Mouse (Mus musculus) forebrain, embryonic 15.5 days (tissue): ENCODE results near the gene Hoxc11. TPM values are rescaled to one million over a fixed set of nuclear protein-coding genes. Genes with fewer than 3 reads are reported as not detected.

Source experiments
- ATAC-seq: fragments of 200-750 bp; cut with Nextera tagmentation; replicated peaks from 2 replicates; pipeline ENCODE4 v1.8.0; 2017; ENCODE audit warnings: mild to moderate bottlenecking, moderate TSS enrichment, moderate library complexity
- H3K27ac ChIP-seq: fragments of 300-500 bp; sonication (generic); replicated peaks from 2 replicates; pipeline ENCODE4 v1.5.1; 2015; ENCODE audit warnings: mild to moderate bottlenecking, inconsistent platforms
- H3K27me3 ChIP-seq: fragments of 300-500 bp; sonication (generic); 2 replicates; pipeline ENCODE4 v1.6.1; 2015; ENCODE audit warnings: inconsistent platforms
- H3K36me3 ChIP-seq: fragments of 300-500 bp; sonication (generic); 2 replicates; pipeline ENCODE4 v1.6.1; 2015; ENCODE audit warnings: mild to moderate bottlenecking, inconsistent platforms
- H3K4me1 ChIP-seq: fragments of 300-500 bp; sonication (generic); 2 replicates; pipeline ENCODE4 v1.6.1; 2015; ENCODE audit warnings: inconsistent platforms
- H3K4me2 ChIP-seq: fragments of 300-500 bp; sonication (generic); replicated peaks from 2 replicates; pipeline ENCODE4 v1.6.1; 2015; ENCODE audit warnings: mild to moderate bottlenecking, inconsistent platforms
- H3K4me3 ChIP-seq: fragments of 300-500 bp; sonication (generic); 2 replicates; pipeline ENCODE4 v1.5.1; 2015; ENCODE audit warnings: mild to moderate bottlenecking, inconsistent platforms
- H3K9ac ChIP-seq: fragments of 300-500 bp; sonication (generic); replicated peaks from 2 replicates; pipeline ENCODE4 v1.6.1; 2015; ENCODE audit warnings: mild to moderate bottlenecking, inconsistent platforms
- H3K9me3 ChIP-seq: fragments of 300-500 bp; sonication (generic); 2 replicates; pipeline ENCODE4 v1.6.1; 2016; ENCODE audit warnings: inconsistent platforms
- WGBS: fragments of 180-500 bp; shearing (Covaris S2); methylation state at CpG from one replicate; pipeline ENCODE4 v1.1.7; 2015; ENCODE audit warnings: mixed read lengths; 5-methylcytosine and 5-hydroxymethylcytosine counted together
- polyA plus RNA-seq: library from polyadenylated mRNA; unstranded; fragments of >200 nt; fragmentation: Nextera tagmentation; extraction: Ambion mirVana; gene quantifications from 2 replicates; pipeline ENCODE4 v1.2.1, GENCODE M21; 2015

The Hoxc11 gene
- polyA plus RNA-seq, 1 experiment from 2014 or later, result not detected

DNA sequence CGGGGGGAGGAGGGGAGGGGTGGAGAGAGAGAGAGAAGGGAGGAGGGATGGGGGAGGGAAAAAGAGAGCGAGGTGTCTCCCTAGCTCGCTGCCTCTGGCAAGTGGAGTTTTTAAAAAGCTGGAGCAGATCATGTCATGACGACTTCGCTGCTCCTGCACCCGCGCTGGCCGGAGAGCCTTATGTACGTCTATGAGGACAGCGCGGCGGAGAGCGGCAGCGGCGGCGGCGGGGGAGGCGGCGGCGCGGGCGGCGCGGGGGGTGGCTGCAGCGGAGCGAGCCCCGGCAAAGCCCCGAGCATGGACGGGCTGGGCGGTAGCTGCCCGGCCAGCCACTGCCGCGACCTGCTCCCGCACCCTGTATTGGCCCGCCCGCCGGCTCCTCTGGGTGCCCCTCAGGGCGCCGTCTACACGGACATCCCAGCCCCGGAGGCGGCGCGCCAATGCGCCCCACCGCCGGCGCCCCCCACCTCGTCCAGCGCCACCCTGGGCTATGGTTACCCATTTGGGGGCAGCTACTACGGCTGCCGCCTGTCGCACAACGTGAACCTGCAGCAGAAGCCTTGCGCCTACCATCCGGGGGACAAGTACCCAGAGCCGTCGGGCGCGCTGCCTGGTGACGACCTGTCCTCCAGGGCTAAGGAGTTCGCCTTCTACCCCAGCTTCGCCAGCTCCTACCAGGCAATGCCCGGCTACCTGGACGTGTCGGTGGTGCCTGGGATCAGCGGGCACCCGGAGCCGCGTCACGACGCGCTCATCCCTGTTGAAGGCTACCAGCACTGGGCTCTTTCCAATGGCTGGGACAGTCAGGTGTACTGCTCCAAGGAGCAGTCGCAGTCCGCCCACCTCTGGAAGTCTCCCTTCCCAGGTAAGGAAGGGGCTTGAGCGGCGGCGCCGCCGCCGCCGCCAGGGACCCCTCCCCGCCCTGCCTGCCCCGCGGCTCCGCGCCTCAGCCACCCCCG lies 32.9 kb upstream of the Hoxc11 start, which contains the start of gene Hoxc13:
Gene Hoxc13, plus strand, starts transcription at position 51 of the 959 bp plus-strand sequence.
- no peaks in the 10 kb centered on the region for H3K9me3 ChIP-seq
- ATAC-seq, result peak; percentile 38; the same call in 1 of the 2 replicates
- H3K36me3 ChIP-seq, result no peaks in the 10 kb centered on the region
- H3K27me3 ChIP-seq, result peaks cover 97% of the 10 kb centered on the region
- peaks cover 9% of the 10 kb centered on the region for H3K4me1 ChIP-seq
- no peak within 1 kb of the TSS for H3K9ac ChIP-seq
- H3K4me3 ChIP-seq, result peak within 1 kb of the TSS; percentile 15
- WGBS, result under 1% methylated on average over 66 of the region's 88 CpGs
- no peak within 1 kb of the TSS for H3K27ac ChIP-seq
- peak within 1 kb of the TSS; percentile 25 for H3K4me2 ChIP-seq

DNA sequence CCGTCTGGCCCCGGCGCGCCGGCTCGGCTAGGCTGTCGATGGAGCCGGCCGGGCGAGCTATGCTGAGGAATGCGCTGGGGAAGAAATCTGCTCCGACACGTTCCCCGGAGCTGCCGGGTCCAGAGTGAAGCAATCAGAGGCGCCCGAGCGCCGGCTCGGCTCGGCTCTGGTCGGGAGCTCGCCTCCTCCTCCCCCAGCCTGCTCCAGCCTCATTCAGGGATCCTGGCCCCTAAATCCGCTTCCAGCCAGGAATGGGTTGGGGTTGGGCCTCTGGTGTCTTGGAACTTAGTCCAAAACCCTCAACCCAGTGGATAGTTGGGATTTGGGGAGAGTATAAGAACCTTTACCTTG lies 32.2 kb upstream of the Hoxc11 start:
- no peak for ATAC-seq
- H3K4me3 ChIP-seq, result no peak overlapping the region
- no peak overlapping the region for H3K4me2 ChIP-seq
- 0% methylated on average over 24 of the region's 24 CpGs for WGBS
- H3K27me3 ChIP-seq, result peaks cover 97% of the 10 kb centered on the region
- no peak overlapping the region for H3K27ac ChIP-seq
- H3K4me1 ChIP-seq, result peaks cover 9% of the 10 kb centered on the region
- no peak overlapping the region for H3K9ac ChIP-seq
- no peaks in the 10 kb centered on the region for H3K9me3 ChIP-seq
- H3K36me3 ChIP-seq, result no peaks in the 10 kb centered on the region

DNA sequence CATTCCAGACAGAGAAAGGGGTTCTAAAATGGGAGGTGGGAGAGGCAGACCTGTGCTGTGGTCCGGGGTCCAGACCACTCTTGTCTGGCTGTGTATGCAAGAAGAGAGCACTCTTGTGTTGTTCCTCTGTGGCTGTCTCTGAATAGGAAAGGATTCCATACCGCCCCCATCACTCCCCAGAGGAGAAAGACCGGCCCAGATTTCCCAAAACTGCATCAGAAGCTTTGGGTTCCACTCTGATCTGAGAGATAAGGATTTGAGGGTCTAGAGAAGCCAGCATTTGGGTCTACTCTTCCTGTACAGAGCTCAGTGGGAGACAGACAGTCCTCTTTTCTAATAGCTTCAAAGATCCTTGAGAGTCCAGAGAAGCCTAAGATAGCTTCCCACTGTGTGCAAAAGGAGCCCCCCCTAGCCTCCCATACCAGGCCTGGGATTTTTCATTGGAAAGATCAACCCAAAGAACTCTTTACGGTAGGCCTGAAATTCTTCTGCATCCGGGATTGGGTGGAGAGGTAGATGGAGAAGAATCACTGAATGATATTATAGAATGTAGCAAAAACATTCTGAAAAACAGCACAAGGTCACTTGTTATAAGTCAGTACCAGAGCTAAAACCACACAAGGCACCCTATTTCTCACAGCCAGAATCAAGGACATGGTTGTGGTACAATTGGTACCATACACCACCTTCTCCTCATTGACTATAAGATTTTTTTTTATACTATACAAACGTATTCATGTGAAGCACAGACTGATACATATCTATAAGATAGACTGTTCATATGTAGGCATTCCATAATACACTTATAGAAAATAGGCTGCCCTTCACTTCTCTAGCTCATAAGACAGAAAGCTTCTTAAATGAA lies 31.4 kb upstream of the Hoxc11 start:
- Histone ChIP-seq H3K36me3 (no peaks in the 10 kb centered on the region), H3K9me3 (no peaks in the 10 kb centered on the region), H3K4me3 (no peak overlapping the region), H3K4me2 (no peak overlapping the region), H3K4me1 (peaks cover 9% of the 10 kb centered on the region), H3K27ac (no peak overlapping the region), H3K27me3 (peaks cover 97% of the 10 kb centered on the region), H3K9ac (no peak overlapping the region)
- WGBS, result 7% methylated on average over 6 of the region's 6 CpGs
- no peak for ATAC-seq

DNA sequence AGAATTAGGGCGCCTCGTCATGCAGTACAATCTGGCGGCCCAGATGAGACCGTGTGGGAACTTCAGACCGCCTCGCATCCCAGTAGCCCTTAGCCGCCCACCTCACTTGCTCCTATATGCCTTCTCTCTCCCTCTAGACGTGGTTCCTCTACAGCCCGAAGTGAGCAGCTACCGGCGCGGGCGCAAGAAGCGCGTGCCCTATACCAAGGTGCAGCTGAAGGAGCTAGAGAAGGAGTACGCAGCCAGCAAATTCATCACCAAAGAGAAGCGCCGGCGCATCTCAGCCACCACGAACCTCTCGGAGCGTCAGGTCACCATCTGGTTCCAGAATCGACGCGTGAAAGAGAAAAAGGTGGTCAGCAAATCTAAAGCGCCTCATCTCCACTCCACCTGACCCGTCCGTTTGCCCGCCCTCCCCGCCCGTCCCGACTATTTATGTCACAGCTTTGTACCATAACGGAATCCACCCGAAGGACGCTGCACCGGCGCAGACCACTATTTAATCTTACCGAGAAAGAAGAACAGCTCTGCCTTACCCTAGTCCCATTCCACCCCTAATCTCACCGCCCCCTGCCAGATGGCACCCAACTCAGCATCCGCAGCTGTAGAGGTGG lies 27.1 kb upstream of the Hoxc11 start:
- no peak for ATAC-seq

DNA sequence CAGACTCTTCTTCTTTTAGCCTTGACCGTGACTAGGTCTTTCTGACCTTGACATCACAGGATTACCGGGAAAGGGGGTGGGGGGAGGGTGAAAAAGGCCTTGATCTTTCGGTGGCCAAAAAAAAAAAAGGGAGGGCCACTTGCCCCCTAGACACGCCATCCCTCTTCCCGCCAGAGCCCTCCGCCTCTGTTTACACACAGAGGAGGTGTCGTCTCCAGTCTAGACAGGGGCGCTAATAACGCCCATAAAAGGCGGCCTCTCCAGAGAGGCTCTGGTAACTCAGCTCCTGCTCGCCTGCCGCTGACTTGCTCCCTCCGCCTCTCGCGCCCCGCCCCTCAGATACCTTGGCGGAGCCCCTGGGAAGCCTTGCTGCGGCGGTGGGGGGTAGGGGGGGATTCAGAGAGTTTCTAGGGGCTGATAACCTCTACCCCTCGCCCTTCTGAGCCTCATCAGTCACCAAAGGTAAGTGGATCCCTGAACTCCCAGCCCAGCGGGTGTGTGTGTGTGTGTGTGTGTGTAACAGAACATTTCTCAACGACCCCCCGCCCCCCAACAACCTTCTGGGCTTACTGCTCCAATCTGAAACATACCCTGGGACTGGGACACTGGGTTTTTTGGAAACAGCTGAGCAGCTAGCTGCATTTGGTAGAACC lies 22.4 kb upstream of the Hoxc11 start:
- no peaks in the 10 kb centered on the region for H3K36me3 ChIP-seq
- no peak overlapping the region for H3K4me3 ChIP-seq
- ATAC-seq, result no peak
- WGBS, result under 1% methylated on average over 23 of the region's 23 CpGs
- no peak overlapping the region for H3K4me2 ChIP-seq
- H3K4me1 ChIP-seq, result no peaks in the 10 kb centered on the region
- H3K9me3 ChIP-seq, result no peaks in the 10 kb centered on the region
- no peak overlapping the region for H3K27ac ChIP-seq
- H3K27me3 ChIP-seq, result peaks cover 100% of the 10 kb centered on the region
- no peak overlapping the region for H3K9ac ChIP-seq

More for the DNA sequence above, 27.1 kb upstream of the Hoxc11 start:
- peaks cover 97% of the 10 kb centered on the region for H3K27me3 ChIP-seq
- H3K4me2 ChIP-seq, result no peak overlapping the region
- H3K4me1 ChIP-seq, result no peaks in the 10 kb centered on the region
- no peak overlapping the region for H3K27ac ChIP-seq
- H3K9me3 ChIP-seq, result no peaks in the 10 kb centered on the region
- no peak overlapping the region for H3K9ac ChIP-seq
- H3K4me3 ChIP-seq, result no peak overlapping the region
- WGBS, result under 1% methylated on average over 40 of the region's 40 CpGs
- no peaks in the 10 kb centered on the region for H3K36me3 ChIP-seq

DNA sequence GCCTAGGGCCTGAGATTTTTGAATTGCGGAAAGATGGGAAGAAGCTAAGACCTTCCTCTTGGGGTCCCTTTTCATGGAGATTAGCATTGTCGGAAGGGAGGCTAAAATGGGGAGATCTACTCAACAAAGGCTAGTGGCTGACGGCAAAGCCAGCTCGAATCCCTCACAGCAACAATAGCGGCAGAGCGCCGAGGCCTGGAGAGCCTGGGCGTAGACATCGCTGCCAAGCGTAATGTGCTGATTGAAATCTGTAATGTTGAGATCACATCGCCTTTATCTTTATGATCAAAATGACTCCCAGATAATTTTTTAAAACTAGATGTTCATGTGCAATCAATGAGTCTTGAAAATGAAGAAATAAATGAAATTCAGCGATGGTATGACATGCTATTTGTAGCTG lies 19.8 kb upstream of the Hoxc11 start:
- H3K27ac ChIP-seq, result no peak overlapping the region
- H3K9me3 ChIP-seq, result no peaks in the 10 kb centered on the region
- H3K36me3 ChIP-seq, result no peaks in the 10 kb centered on the region
- 1% methylated on average over 12 of the region's 12 CpGs for WGBS
- no peak overlapping the region for H3K9ac ChIP-seq
- no peaks in the 10 kb centered on the region for H3K4me1 ChIP-seq
- H3K4me2 ChIP-seq, result no peak overlapping the region
- ATAC-seq, result no peak
- H3K27me3 ChIP-seq, result peaks cover 100% of the 10 kb centered on the region
- no peak overlapping the region for H3K4me3 ChIP-seq

DNA sequence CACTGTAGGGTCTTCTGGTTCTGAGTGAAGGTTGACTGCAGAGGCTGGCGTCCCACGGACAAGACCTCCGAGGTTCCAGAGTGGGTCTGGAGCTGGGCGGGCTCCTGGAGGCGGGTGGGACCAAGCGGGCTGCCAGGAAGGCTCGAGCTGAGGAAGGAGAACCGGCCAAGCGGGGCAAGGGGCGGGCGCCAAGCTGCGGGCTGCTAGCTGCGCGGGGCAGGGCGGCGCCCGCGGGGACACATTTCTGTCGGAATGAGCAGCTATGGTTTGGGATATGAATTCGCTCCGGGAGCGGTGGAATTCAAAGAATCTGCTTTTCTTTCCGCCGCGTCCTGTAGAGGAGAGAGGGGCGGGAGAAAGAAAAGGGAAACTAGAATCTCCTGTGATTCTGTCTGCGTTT lies 19.3 kb upstream of the Hoxc11 start:
- no peak overlapping the region for H3K4me2 ChIP-seq
- no peak overlapping the region for H3K9ac ChIP-seq
- 1% methylated on average over 27 of the region's 27 CpGs for WGBS
- H3K27ac ChIP-seq, result no peak overlapping the region
- no peak for ATAC-seq
- H3K27me3 ChIP-seq, result peaks cover 100% of the 10 kb centered on the region
- H3K4me3 ChIP-seq, result no peak overlapping the region
- H3K36me3 ChIP-seq, result no peaks in the 10 kb centered on the region
- no peaks in the 10 kb centered on the region for H3K4me1 ChIP-seq
- no peaks in the 10 kb centered on the region for H3K9me3 ChIP-seq

DNA sequence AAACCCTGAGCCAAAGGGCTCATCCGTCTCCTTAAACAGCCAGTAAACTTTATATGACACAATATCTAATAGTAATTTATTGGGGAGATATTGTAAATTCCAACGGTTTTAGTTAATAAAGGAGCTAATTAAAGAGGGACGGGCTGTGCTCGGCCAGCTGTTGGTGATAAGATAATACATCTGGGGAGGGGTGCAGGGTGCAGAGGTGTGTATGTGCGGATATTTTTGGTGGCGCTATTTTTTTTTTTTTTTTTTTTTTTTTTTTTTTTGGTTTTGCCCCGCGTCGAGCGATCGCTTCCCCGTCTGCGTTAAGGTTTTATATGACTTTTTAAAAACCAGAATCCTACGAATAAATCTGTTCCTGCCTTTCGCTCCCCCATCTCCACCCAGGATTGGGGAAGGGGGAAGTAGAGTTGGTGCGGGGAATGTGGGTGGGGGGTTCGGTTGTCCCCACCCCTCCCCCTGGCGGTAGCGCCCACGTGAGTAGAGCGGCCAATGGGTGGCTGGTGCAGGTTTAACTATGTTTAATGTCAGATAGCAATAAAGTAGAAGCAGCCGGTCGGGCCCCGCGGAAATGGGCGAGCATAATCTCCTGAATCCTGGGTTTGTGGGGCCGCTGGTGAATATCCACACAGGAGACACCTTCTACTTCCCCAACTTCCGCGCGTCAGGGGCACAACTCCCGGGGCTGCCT lies 17.8 kb upstream of the Hoxc11 start, which contains the start of gene Hoxc12:
Gene Hoxc12, plus strand, starts transcription at position 479 of the 694 bp plus-strand sequence.
- Histone ChIP-seq H3K9ac (no peak within 1 kb of the TSS), H3K4me2 (no peak within 1 kb of the TSS), H3K36me3 (no peaks in the 10 kb centered on the region), H3K27me3 (peaks cover 100% of the 10 kb centered on the region), H3K4me3 (no peak within 1 kb of the TSS), H3K4me1 (no peaks in the 10 kb centered on the region), H3K9me3 (no peaks in the 10 kb centered on the region), H3K27ac (no peak within 1 kb of the TSS)
- under 1% methylated on average over 31 of the region's 31 CpGs for WGBS
- no peak for ATAC-seq

DNA sequence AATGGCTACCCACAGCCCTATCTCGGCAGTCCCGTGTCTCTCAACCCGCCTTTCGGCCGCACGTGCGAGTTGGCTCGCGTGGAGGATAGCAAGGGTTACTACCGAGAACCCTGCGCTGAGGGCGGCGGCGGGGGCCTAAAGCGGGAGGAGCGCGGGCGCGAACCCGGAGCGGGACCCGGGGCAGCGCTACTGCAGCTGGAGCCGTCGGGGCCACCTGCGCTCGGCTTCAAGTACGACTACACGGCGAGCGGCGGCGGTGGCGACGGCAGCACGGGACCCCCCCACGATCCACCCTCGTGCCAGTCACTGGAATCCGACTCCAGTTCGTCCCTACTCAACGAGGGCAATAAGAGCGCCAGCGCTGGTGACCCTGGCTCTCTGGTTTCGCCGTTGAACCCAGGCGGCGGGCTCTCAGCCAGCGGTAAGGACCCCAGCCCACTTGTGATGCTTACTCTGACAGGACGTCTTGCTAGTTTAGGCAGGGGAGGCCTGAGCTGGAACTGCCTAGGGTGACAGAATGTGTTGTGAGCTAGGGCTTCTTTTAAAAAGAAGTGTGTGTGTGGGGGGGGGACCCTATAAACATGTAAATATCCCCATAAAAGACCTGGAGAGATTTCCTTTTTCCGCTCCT lies 17.1 kb upstream of the Hoxc11 start:
- ATAC-seq, result no peak
- under 1% methylated on average over 50 of the region's 50 CpGs for WGBS

DNA sequence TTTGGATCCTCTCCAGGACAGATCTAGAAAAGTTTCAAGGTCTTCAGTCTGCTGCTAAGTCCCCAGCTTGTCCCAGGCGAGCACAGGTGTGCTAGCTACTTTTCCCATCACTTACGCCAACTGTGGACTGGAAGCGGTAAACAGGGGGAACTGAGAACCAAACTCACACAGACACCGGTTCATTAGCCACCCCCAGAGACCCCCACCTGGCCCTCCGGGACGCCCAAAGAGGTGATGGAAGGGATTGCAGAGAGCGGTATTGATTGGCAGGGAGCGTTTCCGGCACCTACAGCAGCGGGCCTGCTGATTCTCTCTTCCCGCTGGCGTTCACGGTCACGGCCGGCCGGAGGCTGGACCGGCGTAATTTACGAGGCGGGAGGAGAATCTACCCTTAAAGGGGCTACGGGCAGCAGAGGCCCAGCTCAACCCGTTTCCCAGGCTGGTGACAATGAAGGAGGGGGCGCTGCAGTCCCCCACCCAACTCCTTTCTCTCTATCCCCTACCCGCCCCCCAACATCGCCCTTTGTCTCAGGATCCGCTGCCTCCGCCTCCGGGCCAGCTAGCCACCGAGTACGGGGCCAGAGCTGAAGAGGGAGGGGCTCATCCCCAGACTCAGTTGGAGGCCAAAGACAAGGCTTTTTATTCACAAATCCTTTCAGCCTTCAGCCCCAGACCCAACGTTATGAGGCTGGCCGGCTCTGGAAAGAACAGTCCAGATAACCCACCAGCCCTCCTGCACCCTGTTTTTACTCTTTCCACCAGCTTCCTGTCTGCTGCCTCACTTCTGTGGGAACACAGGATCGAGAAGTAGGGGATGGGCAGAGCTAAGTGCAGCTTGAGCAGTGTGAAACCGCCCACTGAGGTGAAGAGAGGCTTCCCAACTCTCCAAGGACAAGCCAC lies 14.7 kb upstream of the Hoxc11 start:
- no peak for ATAC-seq
- Histone ChIP-seq H3K27me3 (peaks cover 99% of the 10 kb centered on the region), H3K4me2 (no peak overlapping the region), H3K27ac (no peak overlapping the region), H3K9ac (no peak overlapping the region), H3K36me3 (no peaks in the 10 kb centered on the region), H3K9me3 (no peaks in the 10 kb centered on the region), H3K4me3 (no peak overlapping the region), H3K4me1 (peaks cover 6% of the 10 kb centered on the region; the same call in 1 of the 2 replicates)
- 1% methylated on average over 34 of the region's 34 CpGs for WGBS

More for the DNA sequence above, 17.1 kb upstream of the Hoxc11 start:
- Histone ChIP-seq H3K36me3 (no peaks in the 10 kb centered on the region), H3K27ac (no peak overlapping the region), H3K4me2 (no peak overlapping the region), H3K9ac (no peak overlapping the region), H3K4me1 (no peaks in the 10 kb centered on the region), H3K9me3 (no peaks in the 10 kb centered on the region), H3K4me3 (no peak overlapping the region), H3K27me3 (peaks cover 100% of the 10 kb centered on the region)
